Mouse (Mus musculus) kidney, adult 2 months (tissue): Measurements from ENCODE around the gene Hoxc12.

Experiments
- CTCF ChIP-seq: fragments of 200-500 bp; conservative IDR thresholded peaks from 2 replicates; pipeline ENCODE4 v1.5.1; 2011; ENCODE audit warnings: low read depth, mild to moderate bottlenecking, control low read depth, low read length, moderate library complexity, mixed read lengths; ENCODE audit not compliant: insufficient read depth, insufficient read length
- POLR2A ChIP-seq: fragments of 200-500 bp; IDR thresholded peaks from one replicate; pipeline ENCODE4 v1.6.1; 2011; ENCODE audit warnings: low read depth, low read length, control low read depth

DNA sequence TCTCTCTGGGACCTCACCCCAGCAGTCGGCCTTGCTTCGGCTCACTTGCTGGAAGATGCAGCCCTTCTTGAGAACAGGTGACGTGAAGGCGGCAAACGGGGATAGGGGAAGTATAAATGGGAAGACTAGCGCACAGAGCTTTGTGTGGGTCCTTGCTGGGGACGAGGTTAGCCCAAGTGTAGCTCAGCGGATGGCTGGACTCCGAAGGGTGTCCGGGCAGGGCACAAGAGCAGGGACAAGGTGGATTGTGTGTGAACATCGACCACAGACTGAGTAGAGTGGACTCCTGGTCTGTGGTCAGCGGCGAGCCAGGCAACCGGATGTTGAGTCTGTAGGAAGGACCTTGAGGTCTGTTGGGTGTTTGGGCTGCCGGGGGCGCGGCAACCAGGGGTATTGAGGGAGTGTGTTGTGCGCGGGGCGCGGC is 39.1 kb downstream of the Hoxc12 start:
- TF ChIP-seq CTCF (no peak), POLR2A (no peak)
